8 mouse cellular contexts compared by ENCODE assay signal in genomic region chr13:40748785-40749602, GRCm38 (mm10). TPM values are rescaled to one million over a fixed set of nuclear protein-coding genes. Genes with fewer than 3 reads are reported as not detected.
DNase-seq lines count a peak whose midpoint lies in the region; ATAC-seq and TF ChIP-seq lines count a peak whose summit lies in the region.

No protein-coding gene starts in this region.

- no peak overlapping the region for H3K4me3 ChIP-seq in ES-E14 (ENCODE audit: insufficient read depth in 1 of 2, low read depth in 1 of 2, low read length in 2 of 2, poor library complexity in 1 of 2, severe bottlenecking in 1 of 2)
- H3K4me3 ChIP-seq in forebrain, postnatal 0 days (ENCODE audit: low read depth, low read length), result no peak overlapping the region
- peak overlapping the region; percentile 19 for H3K4me3 ChIP-seq in limb, embryonic 12.5 days (replicated peaks)

- H3K4me2 ChIP-seq in forebrain, postnatal 0 days (ENCODE audit: low read depth), result peak overlapping the region; percentile 32; the same call in 1 of the 2 replicates
- H3K4me2 ChIP-seq in limb, embryonic 12.5 days, result peak overlapping the region; percentile 51

- peak; percentile 35 to 48 for DNase-seq in cerebellum, postnatal 10 days
- no peak for DNase-seq in ES-E14 (ENCODE audit: low read depth, low spot score)
- DNase-seq in forebrain, postnatal 0 days, result peak; percentile 75
- peak; percentile 86 for DNase-seq in retina, embryonic 14.5 days (ENCODE audit: low spot score)
- DNase-seq in spleen, postnatal 4 days (ENCODE audit: low spot score in 2 of 2), result no peak
- no peak for DNase-seq in layer of hippocampus, adult 11-12 months (ENCODE audit: low spot score)

- no peak for ATAC-seq in cerebellum, adult (ENCODE audit: insufficient number of reproducible peaks, low FRiP score, low TSS enrichment)
- peak; percentile 50 for ATAC-seq in forebrain, postnatal 0 days
- no peak for ATAC-seq in limb, embryonic 12.5 days (ENCODE audit: insufficient number of reproducible peaks, insufficient read depth, low FRiP score, low TSS enrichment, low read depth)

- H3K27ac ChIP-seq in ES-E14 (ENCODE audit: insufficient read depth, low read depth, low read length, poor library complexity, severe bottlenecking), result no peak overlapping the region
- H3K27ac ChIP-seq in forebrain, postnatal 0 days (ENCODE audit: low read depth, low read length), result no peak overlapping the region
- no peak overlapping the region for H3K27ac ChIP-seq in limb, embryonic 12.5 days

- in situ Hi-C loops in ES-E14 (cut with MboI; ENCODE audit: low sequenced_read_pairs in 2 of 2, unreplicated experiment in 2 of 2), result no loop called here

- peak; percentile 62 for TF ChIP-seq CTCF in forebrain, postnatal 0 days (IDR thresholded peaks at IDR 0.05; ENCODE audit: low read depth)

- no peaks in the 10 kb centered on the region for H3K9me3 ChIP-seq in ES-E14 (ENCODE audit: control insufficient read depth, insufficient read depth, low read depth, low read length)
- H3K9me3 ChIP-seq in forebrain, postnatal 0 days (ENCODE audit: low read length), result 0 out of 2 replicates have a peak, but pooled peaks cover 3% of the 10 kb centered on the region
- H3K9me3 ChIP-seq in limb, embryonic 12.5 days, result peaks cover 4% of the 10 kb centered on the region; the same call in 1 of the 2 replicates

- 16% methylated on average over 19 of the region's 19 CpGs for WGBS in forebrain, postnatal 0 days
- 11% methylated on average over 19 of the region's 19 CpGs for WGBS in limb, embryonic 12.5 days

- H3K9ac ChIP-seq in ES-E14 (ENCODE audit: insufficient read depth, low read depth, low read length, poor library complexity, severe bottlenecking), result no peak overlapping the region
- no peak overlapping the region for H3K9ac ChIP-seq in forebrain, postnatal 0 days
- H3K9ac ChIP-seq in limb, embryonic 12.5 days (replicated peaks), result 0 out of 2 replicates have a peak overlapping the region, but pooled peaks have one; percentile 18

- H3K27me3 ChIP-seq in forebrain, postnatal 0 days (ENCODE audit: insufficient read depth, low read length), result peaks cover 30% of the 10 kb centered on the region
- H3K27me3 ChIP-seq in limb, embryonic 12.5 days, result peaks cover 26% of the 10 kb centered on the region

- no peaks in the 10 kb centered on the region for H3K36me3 ChIP-seq in ES-E14 (ENCODE audit: control insufficient read depth, insufficient read depth, low read length, poor library complexity, severe bottlenecking)
- H3K36me3 ChIP-seq in forebrain, postnatal 0 days (ENCODE audit: insufficient read depth), result no peaks in the 10 kb centered on the region
- H3K36me3 ChIP-seq in limb, embryonic 12.5 days, result no peaks in the 10 kb centered on the region

- H3K4me1 ChIP-seq in ES-E14 (ENCODE audit: control insufficient read depth in 2 of 2, insufficient read depth in 2 of 2, low read length in 2 of 2, poor library complexity in 1 of 2), result peaks cover 0 to 4% of the 10 kb centered on the region in 2 experiments; a peak in 1 of 4 replicates
- no peaks in the 10 kb centered on the region for H3K4me1 ChIP-seq in forebrain, postnatal 0 days (ENCODE audit: insufficient read depth)
- H3K4me1 ChIP-seq in limb, embryonic 12.5 days (replicated peaks), result peaks cover 8% of the 10 kb centered on the region

TF ChIP-seq in ES-E14, 5 proteins besides CTCF, POLR2A, EP300 and RAD21:
- peak; percentile 47 for TF ChIP-seq ZC3H11A (IDR thresholded peaks at IDR 0.05; ENCODE audit: borderline replicate concordance, low read depth, low read length)
- no peak for TF ChIP-seq HCFC1 (IDR thresholded peaks at IDR 0.05; ENCODE audit: borderline replicate concordance, insufficient read depth, low read length)
- no peak for TF ChIP-seq CHD2 (IDR thresholded peaks at IDR 0.05; ENCODE audit: low read depth, low read length)
- no peak for TF ChIP-seq ZNF384 (IDR thresholded peaks at IDR 0.05; ENCODE audit: low read depth, low read length)
- TF ChIP-seq MAFK (IDR thresholded peaks at IDR 0.05; ENCODE audit: insufficient read depth, low read depth, low read length), result no peak

RNA-seq across cellular contexts. Expression of gene Tfap2a, which starts 10.8 kb away (rescaled TPM):
- total RNA-seq in ES-E14 (2012; rRNA removed), result 0.16 and 0.27 TPM in 2 replicates
- total RNA-seq in forebrain, postnatal 0 days (2014; rRNA removed), result 0.38 TPM in 1 of 2 replicates, not detected in the other
- polyA plus RNA-seq in forebrain, postnatal 0 days (2015; fragmentation: Nextera tagmentation; extraction: Ambion mirVana), result 0.18 and 0.28 TPM in 2 replicates
- 10.1 and 11.3 TPM in 2 replicates for polyA plus RNA-seq in limb, embryonic 12.5 days (2016; fragmentation: Nextera tagmentation; extraction: Ambion mirVana)

Comparison
In these comparisons a context has a peak if more than half of its experiments do, and no peak if none do; other contexts are left out.
1. DNase-seq: peak in cerebellum, postnatal 10 days (2 of 2), forebrain, postnatal 0 days (single experiment) and retina, embryonic 14.5 days (single experiment); none in ES-E14 (single experiment), spleen, postnatal 4 days (0 of 2) and layer of hippocampus, adult 11-12 months (single experiment).